31 mouse cellular contexts compared by ENCODE assay signal in the genomic region with DNA sequence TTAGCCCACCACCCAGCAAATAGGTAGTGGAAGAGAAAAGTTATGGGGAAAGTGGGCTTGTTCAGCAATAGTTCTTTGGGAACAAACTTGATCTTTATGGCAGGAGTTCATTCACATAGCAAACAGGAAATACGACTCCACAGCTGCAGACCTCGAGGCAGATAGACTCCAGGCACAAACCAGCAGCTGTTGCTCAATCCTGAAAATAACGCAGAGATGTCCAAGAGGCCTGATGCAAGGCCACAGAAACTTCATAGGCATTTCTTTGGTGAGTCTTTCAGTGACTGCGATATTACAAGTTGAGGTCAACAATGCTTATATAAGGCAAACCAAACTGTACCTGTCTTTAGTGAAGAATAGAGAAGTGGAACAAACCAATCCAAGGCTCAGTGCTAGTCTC. TPM values are rescaled to one million over a fixed set of nuclear protein-coding genes. Genes with fewer than 3 reads are reported as not detected.
"Had no signal": no experiment of that assay in that cellular context is flagged by ENCODE, and none has a peak within 500 bp of the region (broad histone marks: within the 10 kb centered on the region; RNA-seq: fewer than 3 reads in every experiment).

No protein-coding gene starts in this region.

RNA-seq across cellular contexts. Expression of gene Gm5662, which starts 18.8 kb away (rescaled TPM):
- total RNA-seq: common myeloid progenitor, adult 5-6 weeks; forebrain, postnatal 0 days; gastrocnemius, adult 18-20 months; gastrocnemius, adult 2 months; gastrocnemius, adult 8-10 months; gastrocnemius, postnatal 10 days; gastrocnemius, postnatal 14 days; gastrocnemius, postnatal 25 days; gastrocnemius, postnatal 36 days; gastrocnemius, postnatal 4 days; granulocyte monocyte progenitor cell, adult 5-6 weeks; heart, adult 18-20 months; heart, adult 2 months; heart, adult 8-10 months had no signal
- polyA plus RNA-seq: cortical plate, adult 2 months; embryonic facial prominence, embryonic 10.5 days; embryonic facial prominence, embryonic 11.5 days; embryonic facial prominence, embryonic 12.5 days; embryonic facial prominence, embryonic 13.5 days; embryonic facial prominence, embryonic 14.5 days; embryonic facial prominence, embryonic 15.5 days; erythroblast, embryonic 14.5 days; forebrain, embryonic 10.5 days; forebrain, embryonic 11.5 days; forebrain, embryonic 12.5 days; forebrain, embryonic 13.5 days; forebrain, embryonic 14.5 days; forebrain, embryonic 15.5 days; forebrain, embryonic 16.5 days; forebrain, postnatal 0 days; frontal cortex, adult 2 months; heart, adult 2 months; heart, embryonic 10.5 days had no signal

RNA-seq across cellular contexts. Expression of gene Gm5039, which starts 30.7 kb away (rescaled TPM):
- total RNA-seq: common myeloid progenitor, adult 5-6 weeks; forebrain, postnatal 0 days; gastrocnemius, adult 18-20 months; gastrocnemius, adult 2 months; gastrocnemius, adult 8-10 months; gastrocnemius, postnatal 10 days; gastrocnemius, postnatal 14 days; gastrocnemius, postnatal 25 days; gastrocnemius, postnatal 36 days; gastrocnemius, postnatal 4 days; granulocyte monocyte progenitor cell, adult 5-6 weeks; heart, adult 18-20 months; heart, adult 2 months; heart, adult 8-10 months had no signal
- polyA plus RNA-seq: cortical plate, adult 2 months; embryonic facial prominence, embryonic 10.5 days; embryonic facial prominence, embryonic 11.5 days; embryonic facial prominence, embryonic 12.5 days; embryonic facial prominence, embryonic 13.5 days; embryonic facial prominence, embryonic 14.5 days; embryonic facial prominence, embryonic 15.5 days; erythroblast, embryonic 14.5 days; forebrain, embryonic 10.5 days; forebrain, embryonic 11.5 days; forebrain, embryonic 12.5 days; forebrain, embryonic 13.5 days; forebrain, embryonic 14.5 days; forebrain, embryonic 15.5 days; forebrain, embryonic 16.5 days; forebrain, postnatal 0 days; frontal cortex, adult 2 months; heart, adult 2 months; heart, embryonic 10.5 days had no signal

RNA-seq across cellular contexts. Expression of gene Gm8332, which starts 43.2 kb away (rescaled TPM):
- total RNA-seq: common myeloid progenitor, adult 5-6 weeks; forebrain, postnatal 0 days; gastrocnemius, adult 18-20 months; gastrocnemius, adult 2 months; gastrocnemius, adult 8-10 months; gastrocnemius, postnatal 10 days; gastrocnemius, postnatal 14 days; gastrocnemius, postnatal 25 days; gastrocnemius, postnatal 36 days; gastrocnemius, postnatal 4 days; granulocyte monocyte progenitor cell, adult 5-6 weeks; heart, adult 18-20 months; heart, adult 2 months; heart, adult 8-10 months had no signal
- polyA plus RNA-seq: cortical plate, adult 2 months; embryonic facial prominence, embryonic 10.5 days; embryonic facial prominence, embryonic 11.5 days; embryonic facial prominence, embryonic 12.5 days; embryonic facial prominence, embryonic 13.5 days; embryonic facial prominence, embryonic 14.5 days; embryonic facial prominence, embryonic 15.5 days; erythroblast, embryonic 14.5 days; forebrain, embryonic 10.5 days; forebrain, embryonic 11.5 days; forebrain, embryonic 12.5 days; forebrain, embryonic 13.5 days; forebrain, embryonic 14.5 days; forebrain, embryonic 15.5 days; forebrain, embryonic 16.5 days; forebrain, postnatal 0 days; frontal cortex, adult 2 months; heart, adult 2 months; heart, embryonic 10.5 days had no signal
